Mouse (Mus musculus) hindbrain, embryonic 10.5 days (tissue): ENCODE results near the gene Arhgap30. TPM values are rescaled to one million over a fixed set of nuclear protein-coding genes. Genes with fewer than 3 reads are reported as not detected.
A peak's percentile ranks its signal among the peaks of the same experiment; 100 is the strongest.

Experiments
- DNase-seq: peaks from one replicate; pipeline ENCODE4 v3.0.0-alpha.2; 2017; ENCODE audit warnings: low spot score
- H3K27ac ChIP-seq: fragments of 300-500 bp; sonication (generic); 2 replicates; pipeline ENCODE4 v1.5.1; 2016; ENCODE audit warnings: mild to moderate bottlenecking, moderate library complexity
- H3K27me3 ChIP-seq: fragments of 300-500 bp; sonication (generic); 2 replicates; pipeline ENCODE4 v1.6.1; 2016; ENCODE audit warnings: mild to moderate bottlenecking; ENCODE audit not compliant: poor library complexity, insufficient read depth, severe bottlenecking
- H3K36me3 ChIP-seq: fragments of 300-500 bp; sonication (generic); 2 replicates; pipeline ENCODE4 v1.6.1; 2016; ENCODE audit warnings: mild to moderate bottlenecking, moderate library complexity
- H3K4me1 ChIP-seq: fragments of 300-500 bp; sonication (generic); replicated peaks from 2 replicates; pipeline ENCODE4 v1.6.1; 2016; ENCODE audit warnings: mild to moderate bottlenecking
- H3K4me3 ChIP-seq: fragments of 300-500 bp; sonication (generic); 2 replicates; pipeline ENCODE4 v1.5.1; 2016; ENCODE audit warnings: mild to moderate bottlenecking, moderate library complexity
- H3K9me3 ChIP-seq: fragments of 300-500 bp; sonication (generic); 2 replicates; pipeline ENCODE4 v1.6.1; 2016; ENCODE audit warnings: mild to moderate bottlenecking, moderate library complexity
- WGBS: fragments of 180-500 bp; shearing (Covaris S2); methylation state at CpG from one replicate; pipeline ENCODE4 v1.1.7; 2016; 5-methylcytosine and 5-hydroxymethylcytosine counted together
- polyA plus RNA-seq: library from polyadenylated mRNA; unstranded; fragments of >200 nt; fragmentation: Nextera tagmentation; extraction: Ambion mirVana; gene quantifications from 2 replicates; pipeline ENCODE4 v1.2.1, GENCODE M21; 2016

The Arhgap30 gene
- polyA plus RNA-seq, 1 experiment from 2014 or later, result 0.98 TPM

GRCm38 (mm10) chr1:171419291-171419882 lies 30.6 kb downstream of the Arhgap30 start:
- no peak for DNase-seq
- no peaks in the 10 kb centered on the region for H3K27me3 ChIP-seq
- peaks cover 70% of the 10 kb centered on the region for H3K36me3 ChIP-seq
- H3K9me3 ChIP-seq, result no peaks in the 10 kb centered on the region
- WGBS, result 66% methylated on average over 12 of the region's 12 CpGs
- peaks cover 5% of the 10 kb centered on the region for H3K4me1 ChIP-seq
- H3K27ac ChIP-seq, result no peak overlapping the region
- no peak overlapping the region for H3K4me3 ChIP-seq

- H3K4me3 ChIP-seq, result no peak overlapping the region
- WGBS, result 79% methylated on average over 5 of the region's 5 CpGs
- no peak for DNase-seq
- no peaks in the 10 kb centered on the region for H3K9me3 ChIP-seq
- H3K4me1 ChIP-seq, result peaks cover 5% of the 10 kb centered on the region
- no peak overlapping the region for H3K27ac ChIP-seq
- no peaks in the 10 kb centered on the region for H3K27me3 ChIP-seq
- H3K36me3 ChIP-seq, result peaks cover 65% of the 10 kb centered on the region
Measured at GRCm38 (mm10) chr1:171419905-171420304, 31.2 kb downstream of the Arhgap30 start.

- WGBS, result 91% methylated on average over 8 of the region's 8 CpGs
- H3K36me3 ChIP-seq, result peaks cover 38% of the 10 kb centered on the region
- H3K27me3 ChIP-seq, result no peaks in the 10 kb centered on the region
- no peak overlapping the region for H3K27ac ChIP-seq
- no peak for DNase-seq
- H3K4me1 ChIP-seq, result peaks cover 5% of the 10 kb centered on the region
- H3K9me3 ChIP-seq, result no peaks in the 10 kb centered on the region
- no peak overlapping the region for H3K4me3 ChIP-seq
Measured at GRCm38 (mm10) chr1:171422504-171423095, 33.8 kb downstream of the Arhgap30 start.

- Histone ChIP-seq H3K36me3 (peaks cover 18% of the 10 kb centered on the region), H3K9me3 (0 out of 2 replicates have a peak, but pooled peaks cover 2% of the 10 kb centered on the region), H3K4me3 (no peak overlapping the region), H3K27ac (no peak overlapping the region), H3K4me1 (no peaks in the 10 kb centered on the region; the same call in 1 of the 2 replicates), H3K27me3 (no peaks in the 10 kb centered on the region)
- DNase-seq, result no peak
- WGBS, result 77% methylated on average over 5 of the region's 5 CpGs
Measured at GRCm38 (mm10) chr1:171424638-171425037, 35.9 kb downstream of the Arhgap30 start.

- Histone ChIP-seq H3K4me3 (no peak overlapping the region), H3K27me3 (no peaks in the 10 kb centered on the region), H3K4me1 (no peaks in the 10 kb centered on the region), H3K36me3 (peaks cover 13% of the 10 kb centered on the region), H3K27ac (no peak overlapping the region), H3K9me3 (0 out of 2 replicates have a peak, but pooled peaks cover 2% of the 10 kb centered on the region)
- WGBS, result 83% methylated on average over 4 of the region's 4 CpGs
- DNase-seq, result no peak
Measured at GRCm38 (mm10) chr1:171425126-171425525, 36.4 kb downstream of the Arhgap30 start.

GRCm38 (mm10) chr1:171432158-171432557 lies 43.4 kb downstream of the Arhgap30 start:
- H3K27me3 ChIP-seq, result peaks cover 11% of the 10 kb centered on the region
- DNase-seq, result no peak
- no peak overlapping the region for H3K27ac ChIP-seq
- 0 out of 2 replicates have a peak, but pooled peaks cover 2% of the 10 kb centered on the region for H3K9me3 ChIP-seq
- no peak overlapping the region for H3K4me3 ChIP-seq
- whole genome bisulfite sequencing, result 89% methylated on average over 5 of the region's 5 CpGs
- H3K36me3 ChIP-seq, result no peaks in the 10 kb centered on the region
- peaks cover 2% of the 10 kb centered on the region for H3K4me1 ChIP-seq

GRCm38 (mm10) chr1:171435288-171435814 lies 46.6 kb downstream of the Arhgap30 start:
- H3K4me3 ChIP-seq, result no peak overlapping the region
- H3K27me3 ChIP-seq, result peaks cover 43% of the 10 kb centered on the region
- WGBS, result 64% methylated on average over 7 of the region's 7 CpGs
- DNase-seq, result no peak
- H3K4me1 ChIP-seq, result peaks cover 23% of the 10 kb centered on the region
- no peaks in the 10 kb centered on the region for H3K9me3 ChIP-seq
- no peaks in the 10 kb centered on the region for H3K36me3 ChIP-seq
- H3K27ac ChIP-seq, result no peak overlapping the region

GRCm38 (mm10) chr1:171435974-171436373 lies 47.2 kb downstream of the Arhgap30 start:
- Histone ChIP-seq H3K27ac (no peak overlapping the region), H3K9me3 (no peaks in the 10 kb centered on the region), H3K36me3 (no peaks in the 10 kb centered on the region), H3K4me3 (no peak overlapping the region), H3K4me1 (peaks cover 23% of the 10 kb centered on the region), H3K27me3 (peaks cover 45% of the 10 kb centered on the region)
- no peak for DNase-seq
- 82% methylated on average over 1 of the region's 1 CpGs for WGBS

- peak; percentile 74 for DNase-seq
- H3K27ac ChIP-seq, result peak within 1 kb of the TSS; percentile 76
- WGBS, result under 1% methylated on average over 46 of the region's 46 CpGs
Measured at GRCm38 (mm10) chr1:171437264-171438013, 48.7 kb downstream of the Arhgap30 start, which contains the start of gene F11r. Gene F11r, plus strand, starts transcription at chr1:171437535.

GRCm38 (mm10) chr1:171438014-171438670 lies 49.4 kb downstream of the Arhgap30 start:
- 0 out of 2 replicates have a peak, but pooled peaks cover 2% of the 10 kb centered on the region for H3K9me3 ChIP-seq
- H3K4me1 ChIP-seq, result peaks cover 32% of the 10 kb centered on the region
- peak; percentile 8 for DNase-seq
- WGBS, result 4% methylated on average over 18 of the region's 18 CpGs
- H3K27ac ChIP-seq, result peak overlapping the region; percentile 76
- H3K4me3 ChIP-seq, result peak overlapping the region; percentile 55
- H3K36me3 ChIP-seq, result no peaks in the 10 kb centered on the region
- peaks cover 45% of the 10 kb centered on the region for H3K27me3 ChIP-seq

More at GRCm38 (mm10) chr1:171437264-171438013, 48.7 kb downstream of the Arhgap30 start, which contains the start of gene F11r:
- no peaks in the 10 kb centered on the region for H3K9me3 ChIP-seq
- peaks cover 32% of the 10 kb centered on the region for H3K4me1 ChIP-seq
- no peaks in the 10 kb centered on the region for H3K36me3 ChIP-seq
- peak within 1 kb of the TSS; percentile 55 for H3K4me3 ChIP-seq
- peaks cover 45% of the 10 kb centered on the region for H3K27me3 ChIP-seq

- peak overlapping the region; percentile 55 for H3K4me3 ChIP-seq
Measured at GRCm38 (mm10) chr1:171439072-171439471, 50.3 kb downstream of the Arhgap30 start.

GRCm38 (mm10) chr1:171440025-171440725 lies 51.4 kb downstream of the Arhgap30 start:
- no peak for DNase-seq
- Histone ChIP-seq H3K36me3 (no peaks in the 10 kb centered on the region), H3K4me3 (no peak overlapping the region), H3K27me3 (peaks cover 45% of the 10 kb centered on the region), H3K9me3 (peaks cover 11% of the 10 kb centered on the region; the same call in 1 of the 2 replicates), H3K27ac (no peak overlapping the region), H3K4me1 (peaks cover 32% of the 10 kb centered on the region)
- WGBS, result 61% methylated on average over 9 of the region's 9 CpGs

More at GRCm38 (mm10) chr1:171439072-171439471, 50.3 kb downstream of the Arhgap30 start:
- peaks cover 45% of the 10 kb centered on the region for H3K27me3 ChIP-seq
- peaks cover 32% of the 10 kb centered on the region for H3K4me1 ChIP-seq
- no peaks in the 10 kb centered on the region for H3K36me3 ChIP-seq
- no peak overlapping the region for H3K27ac ChIP-seq
- 43% methylated on average over 8 of the region's 8 CpGs for WGBS
- peaks cover 9% of the 10 kb centered on the region; the same call in 1 of the 2 replicates for H3K9me3 ChIP-seq
- no peak for DNase-seq
